Mouse (Mus musculus) ES-E14 (cell line): ENCODE data around the gene Topbp1. TPM values are rescaled to one million over a fixed set of nuclear protein-coding genes. Genes with fewer than 3 reads are reported as not detected.

Experiments used
- DNase-seq: peaks from one replicate; pipeline ENCODE4 v3.0.0-alpha.2; 2013; ENCODE audit warnings: low read depth, low spot score
- H3K27ac ChIP-seq: 2 replicates; pipeline ENCODE4 v1.5.1; 2012; ENCODE audit warnings: low read depth, mild to moderate bottlenecking, low read length, moderate library complexity, mixed read lengths; ENCODE audit not compliant: poor library complexity, insufficient read depth, severe bottlenecking
- H3K36me3 ChIP-seq: 2 replicates; pipeline ENCODE4 v1.6.1; 2012; ENCODE audit warnings: mild to moderate bottlenecking, low read length, moderate library complexity, mixed read lengths; ENCODE audit not compliant: control insufficient read depth, poor library complexity, insufficient read depth, severe bottlenecking
- H3K4me1 ChIP-seq, 2 experiments: fragments of 150-350 bp in 1 of 2; sonication (generic) in 1 of 2; 2 replicates each; pipeline ENCODE4 v1.6.1; 2012; ENCODE audit warnings: low read length in 2 of 2, mild to moderate bottlenecking in 1 of 2, mixed read lengths in 1 of 2; ENCODE audit not compliant: control insufficient read depth in 2 of 2, insufficient read depth in 2 of 2, poor library complexity in 1 of 2
- H3K4me3 ChIP-seq, 2 experiments: fragments of 150-350 bp in 1 of 2; sonication (generic) in 1 of 2; 2 replicates each; pipeline ENCODE4 v1.5.1; 2012; ENCODE audit warnings: low read length in 2 of 2, low read depth in 1 of 2, mild to moderate bottlenecking in 1 of 2, mixed read lengths in 1 of 2; ENCODE audit not compliant: insufficient read depth in 1 of 2, poor library complexity in 1 of 2, severe bottlenecking in 1 of 2
- H3K9ac ChIP-seq: 2 replicates; pipeline ENCODE4 v1.6.1; 2012; ENCODE audit warnings: low read depth, mild to moderate bottlenecking, low read length, mixed read lengths; ENCODE audit not compliant: poor library complexity, insufficient read depth, severe bottlenecking
- H3K9me3 ChIP-seq: fragments of 150-350 bp; sonication (generic); 2 replicates; pipeline ENCODE4 v1.6.1; 2012; ENCODE audit warnings: low read depth, mild to moderate bottlenecking, low read length; ENCODE audit not compliant: control insufficient read depth, insufficient read depth
- CHD2 ChIP-seq: IDR thresholded peaks from 2 replicates; pipeline ENCODE4 v1.6.1; 2014; ENCODE audit warnings: mild to moderate bottlenecking, low read depth, low read length, inconsistent platforms
- HCFC1 ChIP-seq: IDR thresholded peaks from 2 replicates; pipeline ENCODE4 v1.6.1; 2012; ENCODE audit warnings: low read length, inconsistent platforms, borderline replicate concordance; ENCODE audit not compliant: insufficient read depth
- MAFK ChIP-seq: IDR thresholded peaks from 2 replicates; pipeline ENCODE4 v1.6.1; 2014; ENCODE audit warnings: mild to moderate bottlenecking, low read depth, low read length, inconsistent platforms; ENCODE audit not compliant: insufficient read depth
- ZC3H11A ChIP-seq: IDR thresholded peaks from 2 replicates; pipeline ENCODE4 v1.6.1; 2012; ENCODE audit warnings: low read depth, mild to moderate bottlenecking, inconsistent platforms, low read length, borderline replicate concordance
- ZNF384 ChIP-seq: IDR thresholded peaks from 2 replicates; pipeline ENCODE4 v1.6.1; 2012; ENCODE audit warnings: low read depth, low read length, inconsistent platforms
- in situ Hi-C, 2 experiments: fragments of 600-800 bp; cut with MboI; formaldehyde crosslinking; loops; one replicate each; pipeline ENCODE4 v1.15.1; 2025; ENCODE audit warnings: low sequenced_read_pairs in 2 of 2, inconsistent platforms in 1 of 2; ENCODE audit not compliant: unreplicated experiment in 2 of 2
- total RNA-seq: library from RNA; depleted of rRNA; stranded (reverse); fragments of 300-350 nt; gene quantifications from 2 replicates; pipeline ENCODE4 v1.2.3, GENCODE M21; 2012

Topbp1 gene
- total RNA-seq, 1 experiment: 104 TPM

DNA sequence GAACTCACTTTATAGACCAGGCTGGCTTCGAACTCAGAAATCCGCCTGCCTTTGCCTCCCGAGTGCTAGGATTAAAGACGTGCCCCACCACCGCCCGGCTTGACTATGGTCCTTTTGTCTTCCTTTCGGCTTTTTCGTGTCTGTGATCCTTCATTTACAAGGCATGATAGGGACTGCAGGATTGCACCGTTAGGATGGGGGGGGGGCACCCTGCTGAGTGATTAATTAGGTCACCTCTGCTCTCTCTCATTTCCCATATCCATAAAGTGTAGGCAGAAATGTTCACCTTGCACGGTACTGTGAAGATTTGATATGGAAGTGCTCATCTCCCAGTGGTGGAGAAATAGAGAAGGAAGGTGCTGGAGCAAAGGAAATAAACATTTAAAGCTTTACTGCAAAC is 73.7 kb downstream of the Topbp1 start:
- no peak overlapping the region for H3K4me3 ChIP-seq
- peaks cover 0 to 12% of the 10 kb centered on the region in 2 experiments; a peak in 2 of 4 replicates for H3K4me1 ChIP-seq
- DNase-seq: no peak
- no peak overlapping the region for H3K9ac ChIP-seq
- no peaks in the 10 kb centered on the region for H3K9me3 ChIP-seq
- H3K36me3 ChIP-seq: no peaks in the 10 kb centered on the region
- no peak for TF ChIP-seq CHD2
- TF ChIP-seq MAFK: no peak
- in situ Hi-C loops: no loop called here
- H3K27ac ChIP-seq: no peak overlapping the region

DNA sequence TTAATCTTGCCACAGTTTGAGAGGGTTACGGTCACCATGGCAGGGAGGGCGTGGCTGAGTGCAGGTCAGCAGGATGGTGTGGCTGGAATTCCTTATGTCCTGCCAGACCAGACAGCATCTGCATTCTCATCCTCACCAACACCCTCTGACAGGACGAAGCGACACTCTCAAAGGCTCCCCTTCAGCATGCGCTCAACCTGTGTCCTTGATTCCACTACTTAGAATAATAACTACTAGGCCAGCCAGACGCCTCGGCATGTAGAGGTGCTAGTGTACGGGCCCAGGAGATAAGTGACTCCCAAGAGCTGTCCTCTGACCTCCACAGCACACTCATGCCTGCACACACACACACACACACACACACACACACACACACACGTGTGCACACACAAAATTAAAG is 74.2 kb downstream of the Topbp1 start:
- TF ChIP-seq MAFK (no peak), ZNF384 (no peak), CHD2 (no peak), ZC3H11A (no peak), HCFC1 (no peak)
- Histone ChIP-seq H3K9me3 (no peaks in the 10 kb centered on the region), H3K27ac (no peak overlapping the region), H3K9ac (no peak overlapping the region), H3K36me3 (no peaks in the 10 kb centered on the region), H3K4me3 (no peak overlapping the region), H3K4me1 (peaks cover 0 to 12% of the 10 kb centered on the region in 2 experiments; a peak in 2 of 4 replicates)
- DNase-seq: no peak
- in situ Hi-C loops: no loop called here

DNA sequence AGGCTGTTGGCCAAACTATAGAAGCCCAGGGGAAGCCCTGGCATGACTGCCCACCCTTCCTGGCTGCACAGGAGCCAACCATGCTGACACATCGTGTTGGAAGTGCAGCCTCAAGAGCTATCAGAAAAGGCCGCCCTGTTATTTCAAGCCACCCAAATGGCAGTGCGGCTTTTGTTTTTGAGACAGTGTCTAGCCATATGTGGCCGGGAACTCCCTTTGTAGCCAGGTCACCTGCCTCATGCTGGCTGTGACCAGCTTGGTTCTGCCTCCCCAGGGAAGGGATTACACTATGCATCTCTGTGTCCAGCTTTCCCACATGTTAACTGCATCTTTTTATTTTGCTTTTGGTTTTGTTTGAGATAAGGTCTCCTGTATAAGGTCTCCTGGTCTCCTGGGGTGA is 75.6 kb downstream of the Topbp1 start:
- Histone ChIP-seq H3K4me3 (no peak overlapping the region), H3K4me1 (peaks cover 0 to 12% of the 10 kb centered on the region in 2 experiments; a peak in 2 of 4 replicates), H3K27ac (no peak overlapping the region), H3K9me3 (no peaks in the 10 kb centered on the region), H3K9ac (no peak overlapping the region), H3K36me3 (no peaks in the 10 kb centered on the region)
- DNase-seq: no peak
- in situ Hi-C loops: no loop called here
- TF ChIP-seq CHD2 (no peak), ZC3H11A (no peak), HCFC1 (no peak), MAFK (no peak), ZNF384 (no peak)

DNA sequence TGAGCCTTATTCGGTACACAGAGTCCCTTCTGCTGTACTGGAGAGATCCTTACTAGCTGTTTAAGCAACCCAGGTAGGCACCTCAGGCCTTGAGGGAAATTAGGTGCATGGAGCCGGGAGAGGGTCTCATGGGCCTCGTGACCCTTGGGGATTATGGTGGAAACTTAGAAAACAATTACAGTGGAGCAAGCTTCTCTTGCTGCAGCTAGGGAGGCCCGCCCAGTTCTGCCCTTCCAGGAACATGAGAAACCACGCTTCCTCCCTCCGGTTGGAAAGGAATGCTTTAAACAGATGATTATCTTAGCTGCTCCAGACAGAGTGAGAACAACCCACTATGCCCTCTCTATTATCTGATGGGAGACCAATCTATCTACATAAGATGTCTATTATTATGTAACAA is 78.0 kb downstream of the Topbp1 start:
- no peak overlapping the region for H3K27ac ChIP-seq

DNA sequence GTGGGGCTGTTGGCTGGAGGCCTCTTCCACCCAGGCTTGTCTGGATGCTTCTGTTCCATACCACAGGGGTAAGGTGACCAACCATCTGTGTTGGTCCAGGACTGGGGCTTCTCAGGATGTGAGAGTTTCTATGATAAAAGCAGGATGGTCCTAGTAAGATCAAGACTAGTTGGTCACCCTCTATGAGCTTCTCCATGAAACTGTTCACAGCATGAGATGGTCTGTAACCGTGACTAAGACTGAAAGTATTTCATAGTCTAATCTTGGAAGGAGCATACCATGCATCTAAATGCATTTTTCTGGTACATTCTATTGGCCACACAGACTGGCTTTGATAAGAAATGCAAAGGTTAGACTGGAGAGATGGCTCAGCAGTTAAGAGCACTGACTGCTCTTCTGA is 78.6 kb downstream of the Topbp1 start:
- Histone ChIP-seq H3K36me3 (no peaks in the 10 kb centered on the region), H3K9ac (no peak overlapping the region), H3K27ac (no peak overlapping the region), H3K9me3 (no peaks in the 10 kb centered on the region), H3K4me3 (no peak overlapping the region), H3K4me1 (peaks cover 3 to 7% of the 10 kb centered on the region in 2 experiments; a peak in 3 of 4 replicates)
- in situ Hi-C loops: no loop called here
- TF ChIP-seq ZNF384: no peak
- TF ChIP-seq MAFK: no peak
- TF ChIP-seq ZC3H11A: no peak
- no peak for TF ChIP-seq HCFC1
- DNase-seq: no peak

More for the DNA sequence above, 78.0 kb downstream of the Topbp1 start:
- Histone ChIP-seq H3K9ac (no peak overlapping the region), H3K9me3 (no peaks in the 10 kb centered on the region), H3K4me1 (peaks cover 3 to 7% of the 10 kb centered on the region in 2 experiments; a peak in 3 of 4 replicates), H3K36me3 (no peaks in the 10 kb centered on the region), H3K4me3 (no peak overlapping the region)
- no peak for DNase-seq
- in situ Hi-C loops: no loop called here
- TF ChIP-seq MAFK (no peak), HCFC1 (no peak), CHD2 (no peak), ZNF384 (no peak), ZC3H11A (no peak)
